ENCODE assay signal across 26 mouse cellular contexts in genomic region chr4:91362520-91362919, GRCm38 (mm10). TPM values are rescaled to one million over a fixed set of nuclear protein-coding genes. Genes with fewer than 3 reads are reported as not detected.
A peak's percentile ranks its signal among the peaks of the same experiment; 100 is the strongest.
DNase-seq lines count a peak whose midpoint lies in the region; ATAC-seq and TF ChIP-seq lines count a peak whose summit lies in the region.
"Had no signal": no experiment of that assay in that cellular context is flagged by ENCODE, and none has a peak within 500 bp of the region (broad histone marks: within the 10 kb centered on the region; RNA-seq: fewer than 3 reads in every experiment).

No protein-coding gene starts in this region.

- intact Hi-C loops in left cerebral cortex, adult 2 months (cut with DNase I), result no loop called here
- intact Hi-C loops in left cerebral cortex, postnatal 4 days (cut with DNase I), result loop anchor here (10.0 kb wide), 3 partner anchors 118 to 498 kb away; no protein-coding TSS in a partner anchor

- H3K36me3 ChIP-seq in forebrain, embryonic 16.5 days (ENCODE audit: control insufficient read depth, insufficient read depth), result no peaks in the 10 kb centered on the region
- no peaks in the 10 kb centered on the region for H3K36me3 ChIP-seq in midbrain, embryonic 16.5 days (ENCODE audit: control insufficient read depth, insufficient read depth, low read length)
- H3K36me3 ChIP-seq: heart, embryonic 12.5 days; liver, embryonic 13.5 days had no signal

- peak overlapping the region; percentile 21; the same call in 1 of the 2 replicates for H3K27ac ChIP-seq in left cerebral cortex, adult 2 months
- H3K27ac ChIP-seq in forebrain, embryonic 16.5 days (ENCODE audit: low read length), result no peak overlapping the region
- H3K27ac ChIP-seq in midbrain, embryonic 16.5 days (ENCODE audit: low read length), result no peak overlapping the region
- H3K27ac ChIP-seq: gastrocnemius, adult 2 months; heart, adult 2 months; liver, embryonic 13.5 days had no signal

- no peak overlapping the region for H3K9ac ChIP-seq in forebrain, embryonic 16.5 days (replicated peaks; ENCODE audit: low read depth, low read length)
- H3K9ac ChIP-seq in midbrain, embryonic 16.5 days (ENCODE audit: low read depth, low read length), result no peak overlapping the region
- H3K9ac ChIP-seq: heart, embryonic 12.5 days; liver, embryonic 13.5 days had no signal

- DNase-seq in frontal cortex, postnatal 36 days (ENCODE audit: low spot score in 2 of 2), result no peak
- DNase-seq in left cerebral cortex, adult 2 months (ENCODE audit: extremely low spot score in 1 of 2, low spot score in 2 of 2), result no peak
- no peak for DNase-seq in left cerebral cortex, postnatal 4 days
- no peak for DNase-seq in cerebellum, adult 9-11 months
- no peak for DNase-seq in cerebellum, postnatal 25 days
- DNase-seq: adrenal gland, postnatal 14 days; cerebellum, adult 11-12 months; cerebellum, postnatal 10 days; gastrocnemius, adult 2 months; gastrocnemius, postnatal 36 days; heart, adult 2 months; heart, postnatal 4 days; kidney, postnatal 14 days; liver, embryonic 13.5 days; lung, adult 18-20 months; lung, postnatal 4 days had no signal

- H3K9me3 ChIP-seq in forebrain, embryonic 16.5 days (ENCODE audit: control insufficient read depth, low read length), result no peaks in the 10 kb centered on the region
- no peaks in the 10 kb centered on the region for H3K9me3 ChIP-seq in midbrain, embryonic 16.5 days (replicated peaks; ENCODE audit: control insufficient read depth, low read length, poor library complexity, severe bottlenecking)
- H3K9me3 ChIP-seq: heart, embryonic 12.5 days; liver, embryonic 13.5 days; megakaryocyte, embryonic 14.5 days had no signal

- no peak overlapping the region for H3K4me2 ChIP-seq in forebrain, embryonic 16.5 days (ENCODE audit: low read length)
- H3K4me2 ChIP-seq in midbrain, embryonic 16.5 days (ENCODE audit: low read length), result no peak overlapping the region
- H3K4me2 ChIP-seq: heart, embryonic 12.5 days; liver, embryonic 13.5 days had no signal

- peaks cover 19% of the 10 kb centered on the region for H3K4me1 ChIP-seq in forebrain, embryonic 16.5 days (replicated peaks; ENCODE audit: control insufficient read depth, insufficient read depth, low read length)
- H3K4me1 ChIP-seq in midbrain, embryonic 16.5 days (ENCODE audit: control insufficient read depth, insufficient read depth, low read length), result peaks cover 18% of the 10 kb centered on the region
- H3K4me1 ChIP-seq: heart, embryonic 12.5 days; liver, embryonic 13.5 days; megakaryocyte, embryonic 14.5 days had no signal

- H3K4me3 ChIP-seq in left cerebral cortex, adult 2 months, result no peak overlapping the region
- no peak overlapping the region for H3K4me3 ChIP-seq in forebrain, embryonic 16.5 days (replicated peaks; ENCODE audit: low read length)
- H3K4me3 ChIP-seq in midbrain, embryonic 16.5 days (ENCODE audit: low read depth, low read length), result no peak overlapping the region
- H3K4me3 ChIP-seq: erythroblast, embryonic 14.5 days; gastrocnemius, adult 2 months; heart, adult 2 months; heart, embryonic 12.5 days; liver, embryonic 13.5 days; megakaryocyte, embryonic 14.5 days had no signal

- no peaks in the 10 kb centered on the region for H3K27me3 ChIP-seq in forebrain, embryonic 16.5 days (replicated peaks; ENCODE audit: control insufficient read depth, insufficient read depth, low read length)
- no peaks in the 10 kb centered on the region for H3K27me3 ChIP-seq in midbrain, embryonic 16.5 days (ENCODE audit: control insufficient read depth, insufficient read depth, low read depth, low read length)
- H3K27me3 ChIP-seq: heart, embryonic 12.5 days; liver, embryonic 13.5 days; megakaryocyte, embryonic 14.5 days had no signal

- ATAC-seq in frontal cortex, adult (ENCODE audit: low TSS enrichment), result peak; percentile 22; the same call in 1 of the 2 replicates
- ATAC-seq in forebrain, embryonic 16.5 days, result peak; percentile 59; the same call in 1 of the 2 replicates
- ATAC-seq in midbrain, embryonic 16.5 days, result peak; percentile 57
- ATAC-seq: CD4-positive, CD25-positive, alpha-beta regulatory T cell, adult 4 months; intestine, postnatal 0 days; lung, postnatal 0 days had no signal

- TF ChIP-seq CTCF in left cerebral cortex, adult 2 months (IDR thresholded peaks at IDR 0.05), result no peak

- 28% methylated on average over 5 of the region's 5 CpGs for WGBS in forebrain, embryonic 16.5 days
- 22% methylated on average over 5 of the region's 5 CpGs for WGBS in midbrain, embryonic 16.5 days

RNA-seq across cellular contexts. Expression of gene Elavl2, which starts 38.1 kb away (rescaled TPM):
- total RNA-seq in left cerebral cortex, adult 2 months (2021), result 100 to 1,000 TPM; 104 to 114 TPM
- total RNA-seq in left cerebral cortex, postnatal 4 days (2021), result 100 to 1,000 TPM; 172 to 173 TPM
- 157 and 164 TPM in 2 replicates for polyA plus RNA-seq in forebrain, embryonic 16.5 days (2015; fragmentation: Nextera tagmentation; extraction: Ambion mirVana)
- polyA plus RNA-seq in midbrain, embryonic 16.5 days (2015; fragmentation: Nextera tagmentation; extraction: Ambion mirVana), result 158 and 161 TPM in 2 replicates
- total RNA-seq: monocyte, adult 5-6 weeks had no signal
- polyA plus RNA-seq: erythroblast, embryonic 14.5 days had no signal
